Mouse (Mus musculus): ENCODE results near the gene Mettl26.

DNA sequence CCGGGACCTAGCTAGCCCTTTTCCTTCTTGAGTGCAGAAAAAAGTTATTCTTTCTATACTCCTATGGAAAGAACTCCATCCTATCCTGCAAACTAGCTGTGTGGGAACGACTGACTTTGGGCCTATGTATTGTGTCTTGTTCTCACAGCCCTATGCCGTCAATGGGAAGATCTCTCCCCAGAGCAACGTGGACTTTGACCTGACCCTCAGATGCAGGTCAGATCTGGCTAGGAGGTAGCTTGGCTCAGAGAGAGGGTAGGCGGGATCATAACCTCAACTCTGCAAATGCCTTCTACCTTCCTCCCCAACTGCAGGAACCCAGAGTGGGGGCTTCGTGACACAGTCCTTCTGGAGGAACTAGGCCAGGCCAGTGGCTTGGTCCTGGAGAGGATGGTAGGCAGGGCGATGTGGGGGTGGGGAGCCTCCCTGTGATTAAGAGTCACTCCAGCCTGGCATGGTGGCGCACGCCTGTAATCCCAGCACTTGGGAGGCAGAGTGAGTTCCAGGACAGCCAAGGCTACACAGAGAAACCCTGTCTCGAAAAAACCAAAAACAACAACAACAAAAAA, 1.6 kb downstream of the Mettl26 start:
- TF ChIP-seq CTCF (IDR thresholded peaks at IDR 0.05; ENCODE audit: insufficient read depth, low read length): no peak
- no peak for TF ChIP-seq POLR2A (IDR thresholded peaks at IDR 0.05; ENCODE audit: borderline replicate concordance, extremely low read depth, low read depth, low read length)

All from lung, adult 2 months (tissue).